Mouse (Mus musculus) right cerebral cortex, adult 18-20 months (tissue): ENCODE measurements at regions not wholly inside any gene's neighbourhood (a gene's known extent, or its start where the extent isn't known, plus 50 kb on each side); places are given as distances from the start of the nearest gene placed in this dataset.
"Not testable (repeated sequence)": the region's sequence is repeated elsewhere in the genome, so short reads cannot be mapped to it uniquely, and the experiment has no call there.

Source experiments
- DNase-seq: peaks from one replicate; pipeline ENCODE4 v3.0.0; 2022; ENCODE audit warnings: mixed read lengths

GRCm38 (mm10) chr13:88459474-88460173, 361.6 kb upstream of the Edil3 start:
- no peak for DNase-seq

GRCm38 (mm10) chr13:88490104-88490503, 331.2 kb upstream of the Edil3 start:
- DNase-seq: peak; percentile 0

DNA sequence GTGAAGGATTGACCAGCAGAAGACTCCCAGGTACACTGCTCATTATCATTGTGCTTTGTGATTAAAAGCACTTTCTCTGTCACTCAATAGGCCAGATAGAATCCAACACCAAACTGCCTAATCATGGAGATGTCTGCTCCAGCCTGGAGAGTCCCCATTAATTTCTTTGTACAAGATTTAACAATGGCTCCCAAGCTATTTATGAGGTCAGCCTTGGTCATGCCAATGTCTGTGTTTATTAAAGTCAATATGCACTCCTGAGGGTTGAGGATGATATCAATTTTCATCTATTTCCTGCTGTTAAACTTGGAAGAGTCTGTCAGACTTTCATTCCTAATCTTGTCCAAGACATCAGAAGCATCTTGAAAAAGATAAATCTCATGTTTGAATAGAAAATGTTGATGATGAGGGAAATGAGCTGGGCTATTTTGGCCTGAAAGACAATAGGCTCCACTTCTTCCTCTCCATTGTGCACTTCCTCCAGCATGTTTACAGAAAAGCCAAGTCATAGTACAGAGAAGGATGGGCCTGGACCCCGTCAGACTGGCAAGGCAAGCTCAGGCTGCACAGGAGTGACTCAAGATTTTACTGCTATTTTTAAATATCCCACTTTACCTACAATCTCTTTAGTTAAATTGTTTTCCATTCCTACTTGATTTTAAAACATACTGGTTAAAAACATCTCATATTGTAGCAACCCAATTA, 310.3 kb upstream of the Edil3 start:
- DNase-seq: no peak

- DNase-seq: no peak
Measured at GRCm38 (mm10) chr13:88534796-88535195, 286.5 kb upstream of the Edil3 start.

- DNase-seq: peak; percentile 23
Measured at GRCm38 (mm10) chr13:88554504-88554903, 266.8 kb upstream of the Edil3 start.

- DNase-seq: no peak
Measured at GRCm38 (mm10) chr13:88564978-88565377, 256.3 kb upstream of the Edil3 start.

DNA sequence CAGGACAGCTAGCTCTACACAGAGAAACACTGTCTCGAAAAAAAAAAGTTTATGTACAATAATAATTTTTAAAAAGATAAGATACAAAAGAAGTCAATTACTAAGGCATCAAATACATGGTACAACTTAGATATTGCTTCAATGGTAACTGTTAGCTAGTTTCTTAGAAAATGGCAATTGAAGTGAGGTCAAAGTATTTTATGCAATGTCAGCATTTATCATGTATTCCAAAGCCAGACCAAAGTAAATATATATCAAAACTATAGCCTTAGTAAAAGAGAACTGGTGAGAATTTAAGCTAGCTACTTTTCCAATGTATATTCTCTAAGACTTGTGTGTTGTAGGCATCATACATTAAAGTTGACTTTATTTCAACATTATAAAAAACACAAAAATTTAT, 219.0 kb upstream of the Edil3 start:
- DNase-seq: no peak

DNA sequence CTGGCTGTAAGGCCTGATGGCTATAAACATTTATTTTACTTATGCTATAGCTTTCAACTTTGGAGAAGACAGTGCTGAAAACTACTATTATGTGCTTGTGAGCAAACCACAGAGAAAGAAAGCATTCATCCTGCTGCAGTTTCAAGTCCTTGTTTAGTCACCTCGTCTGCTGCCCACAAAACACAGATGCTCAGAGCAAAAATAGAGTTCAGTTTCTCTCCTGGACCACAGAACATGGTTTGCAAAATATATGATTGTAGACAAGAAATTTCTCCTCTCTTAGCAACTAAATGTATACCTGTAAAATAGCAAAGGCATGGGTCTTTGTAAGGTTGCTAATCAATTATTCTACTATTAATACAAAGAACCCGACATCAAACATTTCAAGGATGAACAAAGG, 210.7 kb upstream of the Edil3 start:
- peak; percentile 51 for DNase-seq

GRCm38 (mm10) chr13:88613231-88613630, 208.0 kb upstream of the Edil3 start:
- DNase-seq: no peak

GRCm38 (mm10) chr13:88650135-88650534, 171.1 kb upstream of the Edil3 start:
- no peak for DNase-seq

- no peak for DNase-seq
Measured at GRCm38 (mm10) chr13:88651036-88651435, 170.2 kb upstream of the Edil3 start.

- DNase-seq: no peak
Measured at GRCm38 (mm10) chr13:88655030-88655429, 166.2 kb upstream of the Edil3 start.

GRCm38 (mm10) chr13:88675835-88676234, 145.4 kb upstream of the Edil3 start:
- DNase-seq: no peak

GRCm38 (mm10) chr13:88704526-88704925, 116.7 kb upstream of the Edil3 start:
- no peak for DNase-seq

DNA sequence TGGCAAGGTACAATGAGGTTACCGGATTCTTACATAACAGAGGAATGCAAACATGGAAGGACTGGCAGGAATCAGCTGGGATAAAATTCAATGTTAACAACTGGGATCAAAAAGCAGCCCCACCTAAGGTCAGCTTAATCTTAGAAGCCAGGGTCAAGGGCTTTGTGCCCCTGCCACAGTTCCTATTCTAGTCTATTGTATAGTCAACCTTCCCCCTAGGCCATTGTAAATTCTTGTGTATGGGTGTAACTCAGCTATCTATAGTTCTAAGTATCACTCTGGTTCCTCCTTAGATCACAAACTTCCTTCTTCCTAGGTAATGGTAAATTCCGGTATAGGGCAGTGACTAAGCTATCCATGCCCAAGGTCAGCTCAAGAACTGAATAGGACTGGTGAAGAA, 91.6 kb upstream of the Edil3 start:
- DNase-seq: not testable (repeated sequence)

DNA sequence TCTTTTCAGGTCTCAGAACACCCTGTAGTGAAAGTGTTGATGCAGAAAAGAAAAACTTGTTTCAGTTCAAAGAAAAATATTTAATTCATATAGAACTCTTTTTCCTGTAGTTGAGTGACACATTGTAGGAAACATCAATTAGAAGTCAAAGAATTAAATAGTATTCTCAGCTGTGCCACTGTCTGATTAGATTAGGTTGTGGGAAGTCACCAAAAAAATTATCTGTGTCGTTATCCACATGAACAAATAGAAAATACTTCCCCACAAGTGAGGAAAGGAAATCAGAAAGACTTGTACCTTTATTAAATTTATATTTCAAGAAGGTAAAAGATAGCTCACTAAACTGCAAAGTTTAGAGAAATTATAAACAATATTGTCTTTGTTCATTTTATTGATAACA, 71.4 kb upstream of the Edil3 start:
- no peak for DNase-seq
